Mouse (Mus musculus): Measurements from ENCODE around the gene Eya2. TPM values are rescaled to one million over a fixed set of nuclear protein-coding genes. Genes with fewer than 3 reads are reported as not detected.

Gene Eya2
- polyA plus RNA-seq, 1 experiment = 1.5 TPM

DNA sequence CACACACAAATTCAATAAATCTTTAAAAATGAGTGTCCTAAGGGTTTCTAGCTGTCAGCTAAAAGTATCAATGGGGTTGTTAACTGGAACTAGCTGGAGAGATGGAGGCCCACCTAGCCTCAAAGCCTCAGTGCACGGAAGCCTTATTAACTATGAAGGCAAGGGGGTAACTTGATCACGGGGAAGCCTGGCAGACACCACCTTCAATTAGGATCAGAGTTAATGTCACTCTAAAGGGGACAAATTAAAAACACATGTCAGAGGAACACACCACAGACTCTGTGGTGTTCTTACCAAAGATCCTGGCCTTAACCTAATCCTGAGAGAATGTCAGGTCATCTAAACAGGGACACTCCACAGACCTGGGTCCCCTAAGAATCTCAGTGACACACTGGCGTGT lies 10.3 kb upstream of the Eya2 start:
- DNase-seq (ENCODE audit: low read depth, low spot score) = no peak
- WGBS = 90% methylated on average over 3 of the region's 3 CpGs

GRCm38 (mm10) chr2:165590742-165591141 lies 4.1 kb upstream of the Eya2 start:
- 85% methylated on average over 16 of the region's 16 CpGs for WGBS
- DNase-seq (ENCODE audit: low read depth, low spot score) = no peak

DNA sequence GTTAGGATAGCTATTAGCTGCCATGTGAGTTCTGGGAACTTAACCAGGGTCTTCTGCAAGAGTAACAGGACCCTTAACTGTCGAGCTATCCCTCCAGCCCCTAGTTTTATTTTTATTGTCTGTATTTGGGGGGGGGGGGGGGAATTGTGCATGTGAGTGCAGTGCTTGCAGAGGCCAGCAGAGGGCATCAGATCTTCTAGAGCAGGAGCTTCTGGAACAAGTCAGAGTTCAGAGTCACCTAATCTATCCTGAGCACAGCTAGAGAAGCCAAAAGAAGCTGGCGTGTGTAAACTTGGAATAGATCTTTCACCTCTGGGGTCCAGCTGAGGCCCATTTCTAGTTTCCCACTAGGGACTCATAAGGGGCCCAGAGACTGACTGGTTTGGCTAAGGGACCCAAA lies 1.1 kb upstream of the Eya2 start:
- no peak for DNase-seq (ENCODE audit: low read depth, low spot score)

DNA sequence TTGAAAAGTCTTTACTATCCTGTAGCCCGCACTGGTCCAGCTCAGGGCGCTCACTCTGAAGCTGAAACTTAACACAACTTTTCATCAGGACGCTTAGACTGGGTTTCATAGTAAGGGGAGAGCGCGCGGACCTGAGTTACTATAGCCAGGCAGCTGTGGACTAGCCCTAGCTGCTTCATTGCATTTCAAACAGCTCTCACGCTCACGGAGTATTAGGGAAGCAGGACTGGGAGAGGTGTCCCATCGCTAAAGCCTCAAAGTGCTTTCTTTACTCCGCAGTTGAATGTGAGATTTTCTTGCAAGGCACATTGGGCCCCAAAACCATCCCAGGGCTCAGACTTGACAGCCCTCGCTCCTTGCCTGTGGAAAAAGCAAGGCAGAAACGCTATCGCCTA lies 841 bp downstream of the Eya2 start:
- 14% methylated on average over 13 of the region's 13 CpGs for WGBS

More for the DNA sequence above, 1.1 kb upstream of the Eya2 start:
- WGBS = 80% methylated on average over 2 of the region's 2 CpGs

DNA sequence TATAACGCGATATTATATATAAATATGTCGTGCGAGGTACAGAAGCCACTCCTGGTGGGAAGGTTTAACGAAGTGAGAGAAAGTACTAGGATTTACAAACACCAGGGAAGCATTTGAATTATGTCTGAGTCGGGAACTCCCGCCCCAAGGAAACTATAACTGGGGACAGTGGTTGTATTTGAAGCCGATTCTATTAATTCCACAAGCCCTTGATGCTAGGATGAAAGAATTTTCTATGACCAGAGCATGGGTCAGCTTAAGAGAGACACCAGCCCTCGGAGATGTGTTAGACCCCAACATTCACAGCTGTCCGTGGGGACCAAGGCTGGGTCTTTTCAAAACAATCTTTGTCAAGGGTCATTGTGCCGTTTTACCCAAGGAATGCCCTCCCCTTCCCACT lies 1.3 kb downstream of the Eya2 start:
- DNase-seq (ENCODE audit: low read depth, low spot score) = no peak
- WGBS = 32% methylated on average over 11 of the region's 11 CpGs

More for the DNA sequence above, 841 bp downstream of the Eya2 start:
- no peak for DNase-seq (ENCODE audit: low read depth, low spot score)

DNA sequence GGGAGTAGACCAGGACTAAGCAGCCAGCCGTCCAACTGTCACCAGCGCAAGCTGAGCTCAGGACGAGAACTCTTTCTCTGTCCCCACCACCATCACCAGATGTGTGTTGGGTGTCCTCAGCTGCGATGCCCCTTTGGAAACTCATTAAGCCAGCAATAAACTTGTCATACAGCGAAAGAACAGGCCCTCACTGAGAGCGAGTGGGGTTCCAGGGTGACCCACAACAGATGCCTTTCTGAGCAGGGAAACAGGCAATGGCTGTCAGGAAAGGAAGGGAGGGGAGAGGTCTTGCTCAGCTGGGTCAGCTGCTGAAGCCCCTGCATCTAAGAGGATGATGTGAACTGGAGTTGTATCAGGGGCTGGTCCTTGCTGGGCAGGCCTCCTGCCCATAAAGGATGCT lies 2.7 kb downstream of the Eya2 start:
- WGBS = 71% methylated on average over 6 of the region's 6 CpGs
- DNase-seq (ENCODE audit: low read depth, low spot score) = no peak

DNA sequence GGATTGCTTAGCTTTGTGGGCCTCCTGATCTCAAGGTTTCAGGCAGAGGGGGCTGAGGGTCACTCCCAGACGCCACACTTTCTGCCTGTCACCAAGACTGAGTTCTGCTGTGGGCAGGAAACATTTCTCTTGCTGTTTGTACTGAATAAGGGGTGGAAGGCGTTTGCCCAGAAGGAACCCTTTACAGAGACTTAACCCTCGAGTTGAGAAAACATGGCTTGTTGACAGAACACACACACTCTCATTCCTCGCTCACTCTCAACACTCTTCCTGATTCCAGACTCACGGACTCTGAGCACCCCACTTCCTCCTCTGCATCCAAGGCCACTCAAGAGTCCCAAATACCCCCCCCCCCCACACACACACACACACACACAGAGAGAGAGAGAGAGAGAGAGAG lies 3.3 kb downstream of the Eya2 start:
- WGBS = 24% methylated on average over 5 of the region's 5 CpGs
- DNase-seq (ENCODE audit: low read depth, low spot score) = no peak

- 72% methylated on average over 13 of the region's 13 CpGs for WGBS
- DNase-seq (ENCODE audit: low read depth, low spot score) = no peak
Observed at GRCm38 (mm10) chr2:165599566-165599965, 4.7 kb downstream of the Eya2 start.

GRCm38 (mm10) chr2:165600926-165601325 lies 6.1 kb downstream of the Eya2 start:
- DNase-seq (ENCODE audit: low read depth, low spot score) = no peak
- WGBS = 28% methylated on average over 13 of the region's 13 CpGs

DNA sequence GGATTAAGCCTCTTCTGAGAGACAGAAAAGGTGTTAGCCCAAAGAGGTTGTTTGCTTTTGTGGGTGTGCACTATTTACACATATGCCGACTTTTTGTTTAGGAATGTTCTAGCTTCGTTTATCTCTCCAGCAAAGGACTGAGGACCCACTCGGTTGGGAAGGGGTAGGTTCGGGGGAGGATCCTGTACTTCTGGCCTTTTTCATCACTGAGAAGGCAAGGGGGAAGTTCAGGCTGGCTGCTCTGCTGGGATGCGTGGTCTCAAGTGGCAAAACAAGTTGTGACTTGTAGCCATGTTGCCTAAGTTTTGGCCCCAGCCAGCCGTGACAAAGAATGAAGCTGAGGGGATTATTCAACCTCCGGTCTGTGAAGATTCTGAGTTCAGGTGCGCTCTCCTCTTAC lies 6.8 kb downstream of the Eya2 start:
- 26% methylated on average over 8 of the region's 8 CpGs for WGBS

GRCm38 (mm10) chr2:165603775-165604174 lies 8.9 kb downstream of the Eya2 start:
- DNase-seq (ENCODE audit: low read depth, low spot score) = no peak
- 73% methylated on average over 8 of the region's 8 CpGs for WGBS

More for the DNA sequence above, 6.8 kb downstream of the Eya2 start:
- no peak for DNase-seq (ENCODE audit: low read depth, low spot score)

GRCm38 (mm10) chr2:165611551-165612253 lies 16.9 kb downstream of the Eya2 start:
- DNase-seq (ENCODE audit: low read depth, low spot score) = no peak
- 80% methylated on average over 7 of the region's 7 CpGs for WGBS

DNA sequence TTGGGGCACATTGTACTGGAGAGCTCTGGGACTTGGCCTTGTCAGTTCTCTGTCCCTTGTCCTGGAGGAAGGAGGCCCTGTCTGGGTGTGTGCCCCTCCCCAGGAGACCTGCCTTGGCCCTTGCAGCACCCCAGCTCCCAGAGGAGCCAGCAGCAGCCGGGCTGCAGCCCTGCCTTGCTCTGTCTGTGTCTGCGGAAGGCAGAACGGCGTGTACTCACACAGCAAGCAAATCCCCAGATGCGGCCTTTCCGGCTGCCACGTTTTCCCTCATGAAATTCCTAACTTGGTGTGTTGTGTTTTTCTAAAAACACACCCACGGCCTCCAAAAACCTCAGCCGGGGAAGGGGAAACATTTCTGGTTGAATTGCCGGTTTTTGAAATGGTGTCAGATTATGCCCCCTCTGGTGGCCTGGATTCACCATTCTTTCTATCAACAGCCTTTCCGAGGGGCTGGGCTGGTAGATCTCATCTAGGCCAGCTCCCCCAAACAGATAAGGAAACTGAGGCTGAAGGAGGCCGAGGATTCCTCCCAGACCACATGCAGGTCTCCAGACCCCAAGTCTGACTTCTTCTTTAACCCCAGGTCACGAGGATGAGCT lies 19.0 kb downstream of the Eya2 start:
- WGBS = 80% methylated on average over 13 of the region's 13 CpGs
- DNase-seq (ENCODE audit: low read depth, low spot score) = no peak

GRCm38 (mm10) chr2:165621488-165621887 lies 26.7 kb downstream of the Eya2 start:
- 38% methylated on average over 2 of the region's 2 CpGs for WGBS
- no peak for DNase-seq (ENCODE audit: low read depth, low spot score)

DNA sequence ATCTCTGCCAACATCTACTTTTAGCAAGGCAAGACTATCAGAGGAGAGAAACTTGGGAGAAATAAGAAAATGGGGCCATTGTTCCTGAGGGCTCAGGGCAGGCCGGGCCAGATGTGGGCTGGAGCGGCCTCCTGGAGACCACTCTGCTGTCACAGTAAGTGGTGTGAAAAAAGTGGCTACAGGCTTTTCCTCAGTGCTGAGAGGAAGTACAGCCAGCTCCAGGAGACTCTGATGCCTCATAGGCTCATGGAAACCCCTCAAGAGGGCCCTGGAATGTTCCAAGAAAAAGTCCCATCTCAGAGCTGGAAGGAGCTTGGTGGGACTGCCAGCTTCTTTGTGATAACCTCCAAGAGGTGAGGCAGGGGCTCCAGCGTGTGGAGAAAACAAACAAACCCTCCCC lies 27.8 kb downstream of the Eya2 start:
- 73% methylated on average over 3 of the region's 3 CpGs for WGBS
- DNase-seq (ENCODE audit: low read depth, low spot score) = no peak

- DNase-seq (ENCODE audit: low read depth, low spot score) = no peak
- 86% methylated on average over 6 of the region's 6 CpGs for whole genome bisulfite sequencing
Observed at GRCm38 (mm10) chr2:165626826-165627225, 32.0 kb downstream of the Eya2 start.

GRCm38 (mm10) chr2:165627974-165628373 lies 33.1 kb downstream of the Eya2 start:
- 35% methylated on average over 6 of the region's 6 CpGs for WGBS
- no peak for DNase-seq (ENCODE audit: low read depth, low spot score)

DNA sequence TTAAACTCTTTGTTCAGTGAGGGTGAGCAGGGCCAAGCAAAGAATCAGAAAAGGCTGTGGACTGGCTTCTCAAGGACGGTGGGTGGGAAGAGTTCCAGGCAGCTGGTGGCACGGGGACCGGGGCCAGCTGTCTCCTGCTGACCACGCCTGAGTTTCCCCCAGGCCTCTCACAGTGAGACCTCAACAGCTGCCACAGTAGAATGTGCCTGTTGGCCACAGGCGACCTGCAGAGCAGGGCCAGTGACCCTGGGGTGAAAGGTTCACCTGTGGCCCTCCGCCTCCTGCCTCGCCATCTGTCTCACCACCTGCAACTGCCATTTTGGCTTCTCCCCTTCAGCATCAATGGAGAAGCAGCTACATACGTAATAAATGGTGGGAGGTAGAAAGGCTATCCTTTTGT lies 35.1 kb downstream of the Eya2 start:
- no peak for DNase-seq (ENCODE audit: low read depth, low spot score)
- WGBS = 42% methylated on average over 8 of the region's 8 CpGs

DNA sequence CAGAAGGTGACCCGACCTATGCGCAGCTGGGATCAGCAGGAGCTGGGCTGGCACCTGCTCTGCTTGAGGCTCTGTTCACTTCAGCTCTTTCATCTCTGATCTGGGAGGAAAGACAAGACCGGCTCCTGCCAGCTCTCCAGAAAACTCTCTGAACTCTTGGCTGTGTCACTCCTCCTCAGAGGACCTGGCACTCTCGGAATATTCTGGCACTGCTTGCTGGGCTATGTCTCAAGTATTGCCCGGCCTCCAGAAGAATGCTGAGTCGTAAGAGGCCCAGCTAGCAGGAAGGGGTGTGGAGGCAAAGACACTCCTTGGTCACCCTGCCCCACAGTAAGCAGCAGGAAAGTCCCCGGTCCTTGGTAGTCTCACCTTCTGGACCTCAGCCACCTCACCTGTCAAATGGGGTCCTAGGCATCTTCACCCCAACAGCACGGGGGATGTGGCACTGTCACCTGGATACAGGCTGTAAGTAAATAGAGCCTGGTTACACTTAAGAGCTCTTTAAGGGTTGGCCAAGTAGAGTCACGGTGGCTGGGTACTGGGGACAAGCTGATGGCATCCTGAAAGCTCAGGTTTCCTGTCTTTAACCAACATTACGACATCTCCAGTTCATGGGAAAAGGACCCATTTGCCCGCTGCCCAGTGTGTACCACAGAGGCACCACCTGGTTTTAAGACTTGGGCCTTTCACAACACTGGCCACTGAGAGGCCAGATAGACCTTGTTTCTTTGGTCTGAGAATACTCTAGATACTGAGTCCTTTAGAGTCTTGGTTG lies 38.4 kb downstream of the Eya2 start:
- no peak for DNase-seq (ENCODE audit: low read depth, low spot score)
- 42% methylated on average over 11 of the region's 11 CpGs for WGBS

DNA sequence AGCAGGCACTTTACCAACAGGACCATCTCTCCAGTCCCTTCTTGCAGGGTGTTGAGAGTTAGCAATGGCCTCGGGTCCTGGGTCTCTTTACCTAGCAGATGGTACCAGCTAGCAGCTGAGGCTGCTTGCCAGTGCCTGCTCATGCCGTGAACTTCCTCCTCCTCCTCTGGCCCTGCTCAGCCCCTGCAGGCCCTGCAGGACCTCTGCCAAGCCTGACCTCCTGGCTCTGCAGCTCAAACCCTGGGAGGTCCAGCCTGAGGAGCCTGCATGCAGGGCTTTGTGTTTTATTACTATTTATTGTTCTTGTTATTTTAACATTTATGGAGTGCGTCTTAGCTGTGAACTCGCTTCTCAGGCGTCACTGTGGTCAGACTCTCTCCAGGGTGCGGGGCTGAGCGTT lies 39.6 kb downstream of the Eya2 start:
- WGBS = 42% methylated on average over 7 of the region's 7 CpGs
- no peak for DNase-seq (ENCODE audit: low read depth, low spot score)
